Mouse (Mus musculus) hindbrain, postnatal 0 days (tissue): ENCODE measurements around the gene Syne3. TPM values are rescaled to one million over a fixed set of nuclear protein-coding genes. Genes with fewer than 3 reads are reported as not detected.

Experiments
- ATAC-seq: fragments of 200-750 bp; cut with Nextera tagmentation; 2 replicates; pipeline ENCODE4 v1.8.0; 2017; ENCODE audit warnings: mild to moderate bottlenecking, moderate TSS enrichment, moderate library complexity
- DNase-seq: peaks from one replicate; pipeline ENCODE4 v3.0.0-alpha.2; 2015; ENCODE audit warnings: low spot score
- H3K27ac ChIP-seq: fragments of 300-500 bp; sonication (generic); 2 replicates; pipeline ENCODE4 v1.5.1; 2014; ENCODE audit warnings: mild to moderate bottlenecking
- H3K27me3 ChIP-seq: fragments of 300-500 bp; sonication (generic); 2 replicates; pipeline ENCODE4 v1.6.1; 2014; ENCODE audit warnings: low read length, mixed read lengths; ENCODE audit not compliant: insufficient read depth
- H3K36me3 ChIP-seq: fragments of 300-500 bp; sonication (generic); 2 replicates; pipeline ENCODE4 v1.6.1; 2014; ENCODE audit warnings: low read length, mixed read lengths; ENCODE audit not compliant: insufficient read depth
- H3K4me1 ChIP-seq: fragments of 300-500 bp; sonication (generic); 2 replicates; pipeline ENCODE4 v1.6.1; 2014; ENCODE audit warnings: antibody characterized with exemption, low read length, mixed read lengths; ENCODE audit not compliant: insufficient read depth
- H3K4me2 ChIP-seq: fragments of 300-500 bp; sonication (generic); 2 replicates; pipeline ENCODE4 v1.6.1; 2014; ENCODE audit warnings: low read depth, mild to moderate bottlenecking, low read length, moderate library complexity, mixed read lengths
- H3K4me3 ChIP-seq: fragments of 300-500 bp; sonication (generic); 2 replicates; pipeline ENCODE4 v1.5.1; 2014; ENCODE audit warnings: low read length
- H3K9ac ChIP-seq: fragments of 300-500 bp; sonication (generic); replicated peaks from 2 replicates; pipeline ENCODE4 v1.6.1; 2014; ENCODE audit warnings: mild to moderate bottlenecking, low read length, moderate library complexity, mixed read lengths
- H3K9me3 ChIP-seq: fragments of 300-500 bp; sonication (generic); 2 replicates; pipeline ENCODE4 v1.6.1; 2016; ENCODE audit warnings: low read length, mixed read lengths
- CTCF ChIP-seq: IDR thresholded peaks from 2 replicates; pipeline ENCODE4 v1.5.1; 2016; ENCODE audit warnings: antibody characterized with exemption, control low read depth, low read depth
- WGBS: fragments of 180-500 bp; shearing (Covaris S2); extraction: QIAGEN DNeasy Blood & Tissue Kit; methylation state at CpG from one replicate; pipeline ENCODE4 v1.1.7; 2014; 5-methylcytosine and 5-hydroxymethylcytosine counted together
- polyA plus RNA-seq: library from polyadenylated mRNA; unstranded; fragments of >200 nt; fragmentation: Nextera tagmentation; extraction: Ambion mirVana; gene quantifications from 2 replicates; pipeline ENCODE4 v1.2.1, GENCODE M21; 2015
- total RNA-seq: library from RNA; depleted of rRNA; stranded (reverse); fragments of >200 nt; gene quantifications from 2 replicates; pipeline ENCODE4 v1.2.3, GENCODE M21; 2014

Syne3 gene
- total and polyA plus RNA-seq, 2 experiments from 2014 or later, result 0.98 to 1.4 TPM

GRCm38 (mm10) chr12:104956406-104956805, 53.2 kb downstream of the Syne3 start:
- WGBS, result 87% methylated on average over 6 of the region's 6 CpGs
- no peak overlapping the region for H3K9ac ChIP-seq
- no peaks in the 10 kb centered on the region for H3K36me3 ChIP-seq
- no peaks in the 10 kb centered on the region for H3K27me3 ChIP-seq
- no peaks in the 10 kb centered on the region for H3K9me3 ChIP-seq
- no peak for TF ChIP-seq CTCF
- DNase-seq (no peak), ATAC-seq (no peak)
- H3K4me2 ChIP-seq, result no peak overlapping the region
- H3K4me1 ChIP-seq, result peaks cover 10% of the 10 kb centered on the region; the same call in 1 of the 2 replicates
- H3K27ac ChIP-seq, result no peak overlapping the region
- no peak overlapping the region for H3K4me3 ChIP-seq

GRCm38 (mm10) chr12:104955003-104955800, 54.4 kb downstream of the Syne3 start:
- Histone ChIP-seq H3K4me2 (peak overlapping the region; percentile 6; the same call in 1 of the 2 replicates), H3K4me3 (no peak overlapping the region), H3K36me3 (no peaks in the 10 kb centered on the region), H3K27ac (peak overlapping the region; percentile 66), H3K4me1 (peaks cover 10% of the 10 kb centered on the region; the same call in 1 of the 2 replicates), H3K27me3 (no peaks in the 10 kb centered on the region), H3K9me3 (no peaks in the 10 kb centered on the region), H3K9ac (0 out of 2 replicates have a peak overlapping the region, but pooled peaks have one; percentile 5)
- TF ChIP-seq CTCF, result no peak
- ATAC-seq, result peak; percentile 58
- peak; percentile 83 for DNase-seq
- WGBS, result 52% methylated on average over 17 of the region's 17 CpGs

DNA sequence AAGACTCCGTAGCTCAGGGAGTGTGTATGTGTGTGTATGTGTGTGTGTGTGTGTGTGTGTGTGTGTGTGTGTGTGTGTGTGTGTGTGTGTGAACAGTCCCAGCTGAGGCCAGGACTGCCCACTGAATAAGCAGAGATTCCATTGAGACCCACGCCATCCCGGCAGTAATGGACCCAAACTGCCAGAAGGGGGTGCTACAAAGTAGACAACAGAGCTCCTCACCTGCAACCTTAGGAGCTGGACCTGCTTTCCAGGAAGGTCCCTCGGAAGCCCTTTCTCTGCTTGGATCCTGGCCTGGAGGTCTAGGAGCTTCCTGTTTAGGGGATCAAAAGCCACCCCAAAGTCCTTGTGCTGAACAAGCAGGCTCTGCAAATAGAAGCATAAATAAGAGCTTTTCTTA, 55.7 kb downstream of the Syne3 start:
- H3K4me1 ChIP-seq, result peaks cover 10% of the 10 kb centered on the region; the same call in 1 of the 2 replicates
- H3K9ac ChIP-seq, result no peak overlapping the region
- no peaks in the 10 kb centered on the region for H3K36me3 ChIP-seq
- peak; percentile 70 for TF ChIP-seq CTCF
- no peaks in the 10 kb centered on the region for H3K9me3 ChIP-seq
- 19% methylated on average over 4 of the region's 4 CpGs for WGBS
- DNase-seq (peak; percentile 69), ATAC-seq (no peak)
- H3K4me2 ChIP-seq, result no peak overlapping the region
- no peak overlapping the region for H3K27ac ChIP-seq
- H3K27me3 ChIP-seq, result no peaks in the 10 kb centered on the region
- no peak overlapping the region for H3K4me3 ChIP-seq

DNA sequence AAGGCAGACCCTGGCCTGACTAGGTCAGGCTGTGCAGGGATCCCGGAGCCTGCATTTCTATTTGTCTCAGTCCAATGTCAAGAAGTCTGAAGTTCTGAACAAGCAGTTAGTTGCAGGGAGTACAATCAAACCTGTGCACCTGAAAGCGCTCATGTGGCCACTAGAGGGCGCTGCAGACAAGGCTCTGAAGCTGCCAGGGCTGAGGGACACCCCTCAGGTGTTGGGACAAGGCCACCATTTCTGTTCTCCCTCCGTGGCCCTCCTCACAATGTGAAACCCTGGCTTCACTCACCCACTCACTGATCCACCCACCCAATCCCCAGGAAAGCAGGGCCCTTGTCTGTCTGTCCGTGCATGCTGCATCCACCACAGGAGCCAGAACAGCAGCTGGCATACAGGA, 57.2 kb downstream of the Syne3 start:
- no peaks in the 10 kb centered on the region for H3K36me3 ChIP-seq
- 14% methylated on average over 5 of the region's 5 CpGs for WGBS

GRCm38 (mm10) chr12:104947911-104948310, 61.7 kb downstream of the Syne3 start:
- no peak for DNase-seq
- TF ChIP-seq CTCF, result no peak
- no peak overlapping the region for H3K27ac ChIP-seq
- H3K4me2 ChIP-seq, result no peak overlapping the region
- no peaks in the 10 kb centered on the region for H3K27me3 ChIP-seq
- WGBS, result 68% methylated on average over 2 of the region's 2 CpGs
- no peaks in the 10 kb centered on the region for H3K4me1 ChIP-seq
- no peaks in the 10 kb centered on the region for H3K36me3 ChIP-seq
- no peaks in the 10 kb centered on the region for H3K9me3 ChIP-seq
- no peak overlapping the region for H3K9ac ChIP-seq
- no peak overlapping the region for H3K4me3 ChIP-seq
- no peak for ATAC-seq

More for the DNA sequence above, 57.2 kb downstream of the Syne3 start:
- peak; percentile 96 for TF ChIP-seq CTCF
- ATAC-seq (peak; percentile 54; the same call in 1 of the 2 replicates), DNase-seq (peak; percentile 83)
- Histone ChIP-seq H3K9me3 (no peaks in the 10 kb centered on the region), H3K4me2 (no peak overlapping the region), H3K9ac (no peak overlapping the region), H3K4me1 (peaks cover 10% of the 10 kb centered on the region; the same call in 1 of the 2 replicates), H3K4me3 (no peak overlapping the region), H3K27me3 (no peaks in the 10 kb centered on the region), H3K27ac (no peak overlapping the region)

GRCm38 (mm10) chr12:104946231-104946630, 63.4 kb downstream of the Syne3 start:
- Histone ChIP-seq H3K4me1 (no peaks in the 10 kb centered on the region), H3K36me3 (no peaks in the 10 kb centered on the region), H3K4me2 (no peak overlapping the region), H3K9me3 (no peaks in the 10 kb centered on the region), H3K9ac (no peak overlapping the region), H3K4me3 (no peak overlapping the region), H3K27ac (no peak overlapping the region), H3K27me3 (no peaks in the 10 kb centered on the region)
- no peak for ATAC-seq
- 79% methylated on average over 6 of the region's 6 CpGs for WGBS
- no peak for TF ChIP-seq CTCF
- no peak for DNase-seq

GRCm38 (mm10) chr12:104940466-104940865, 69.1 kb downstream of the Syne3 start:
- no peak for TF ChIP-seq CTCF
- Histone ChIP-seq H3K27ac (no peak overlapping the region), H3K27me3 (no peaks in the 10 kb centered on the region), H3K4me1 (no peaks in the 10 kb centered on the region), H3K4me3 (no peak overlapping the region), H3K36me3 (no peaks in the 10 kb centered on the region), H3K9ac (no peak overlapping the region), H3K4me2 (no peak overlapping the region), H3K9me3 (no peaks in the 10 kb centered on the region)
- ATAC-seq (no peak), DNase-seq (no peak)
- WGBS, result 80% methylated on average over 9 of the region's 9 CpGs
